Comparison of ENCODE assay signal across 19 mouse cellular contexts in genomic region chr2:147627096-147627495, GRCm38 (mm10).
"Had no signal": no experiment of that assay in that cellular context is flagged by ENCODE, and none has a peak within 500 bp of the region (broad histone marks: within the 10 kb centered on the region; RNA-seq: fewer than 3 reads in every experiment).

No protein-coding gene starts in this region.

- ATAC-seq: liver, postnatal 0 days; lung, postnatal 0 days had no signal

- H3K4me1 ChIP-seq: megakaryocyte, embryonic 14.5 days; stomach, embryonic 15.5 days had no signal

- H3K9ac ChIP-seq: liver, embryonic 14.5 days; liver, postnatal 0 days; lung, embryonic 14.5 days; stomach, embryonic 15.5 days had no signal

- H3K4me2 ChIP-seq: liver, embryonic 11.5 days; lung, embryonic 14.5 days; midbrain, embryonic 11.5 days; stomach, embryonic 15.5 days had no signal

- H3K27ac ChIP-seq: kidney, postnatal 0 days; left cerebral cortex, adult 2 months; liver, embryonic 14.5 days; stomach, embryonic 15.5 days had no signal

- H3K36me3 ChIP-seq: stomach, embryonic 15.5 days had no signal

- H3K9me3 ChIP-seq: stomach, embryonic 15.5 days had no signal

- H3K27me3 ChIP-seq: megakaryocyte, embryonic 14.5 days; stomach, embryonic 15.5 days had no signal

- DNase-seq: kidney, adult 18-20 months; kidney, postnatal 25 days; layer of hippocampus, postnatal 36 days; left cerebral cortex, postnatal 4 days; liver, postnatal 0 days; lung, embryonic 14.5 days; lung, postnatal 36 days; midbrain, embryonic 14.5 days; right cerebral cortex, postnatal 25 days; spleen, adult 18-20 months; thymus, postnatal 25 days had no signal

- H3K4me3 ChIP-seq: left cerebral cortex, adult 2 months; megakaryocyte, embryonic 14.5 days; stomach, embryonic 15.5 days had no signal
